Mouse (Mus musculus): ENCODE measurements around the gene Zfhx2.

DNA sequence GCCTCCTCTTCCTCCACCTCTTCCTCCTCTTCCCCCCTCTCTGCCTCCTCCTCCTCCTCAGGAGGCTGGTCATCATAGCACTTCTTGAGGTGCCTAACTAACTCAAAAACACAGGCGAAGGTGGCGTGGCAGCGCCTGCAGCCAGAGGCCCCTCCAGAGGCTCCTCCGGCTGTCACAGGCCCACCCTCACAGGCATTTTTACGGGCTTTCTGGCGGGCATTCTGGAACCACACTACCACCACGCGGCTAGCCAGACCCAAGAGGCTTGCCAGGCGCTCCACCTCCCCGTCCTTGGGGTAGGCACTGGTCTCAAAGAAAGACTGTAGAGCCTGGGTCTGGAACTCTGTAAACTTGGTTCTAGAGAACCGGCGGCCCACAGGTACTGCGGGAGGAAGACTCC lies 26.7 kb downstream of the Zfhx2 start:
- TF ChIP-seq CTCF (IDR thresholded peaks at IDR 0.05; ENCODE audit: insufficient read depth, low read depth, low read length) = no peak
- no peak for TF ChIP-seq POLR2A (IDR thresholded peaks at IDR 0.05; ENCODE audit: insufficient read depth, low read depth, low read length)

All from olfactory bulb, adult 2 months (tissue).